Mouse (Mus musculus): ENCODE results near the gene 1700017B05Rik. TPM values are rescaled to one million over a fixed set of nuclear protein-coding genes. Genes with fewer than 3 reads are reported as not detected.

The 1700017B05Rik gene
- polyA plus RNA-seq, 1 experiment from 2014 or later: 16.9 TPM

- no peak for ATAC-seq (ENCODE audit: low read depth)
- no peaks in the 10 kb centered on the region for H3K27me3 ChIP-seq (ENCODE audit: control insufficient read depth, insufficient read depth, low read depth, low read length)
- no peak overlapping the region for H3K9ac ChIP-seq (ENCODE audit: low read depth, low read length)
- WGBS (ENCODE audit: insufficient replicate concordance): 74% methylated on average over 5 of the region's 5 CpGs
- H3K4me3 ChIP-seq (ENCODE audit: low read depth, low read length): no peak overlapping the region
- no peaks in the 10 kb centered on the region for H3K36me3 ChIP-seq (ENCODE audit: control insufficient read depth, insufficient read depth)
- H3K9me3 ChIP-seq (replicated peaks; ENCODE audit: control insufficient read depth, low read length): no peaks in the 10 kb centered on the region
- peaks cover 3% of the 10 kb centered on the region for H3K4me1 ChIP-seq (ENCODE audit: control insufficient read depth, low read depth, low read length)
- no peak overlapping the region for H3K4me2 ChIP-seq (ENCODE audit: low read depth, low read length)
- no peak overlapping the region for H3K27ac ChIP-seq (ENCODE audit: low read length)
These were observed 15.9 kb downstream of the 1700017B05Rik start for GRCm38 (mm10) chr9:57246482-57246881.

DNA sequence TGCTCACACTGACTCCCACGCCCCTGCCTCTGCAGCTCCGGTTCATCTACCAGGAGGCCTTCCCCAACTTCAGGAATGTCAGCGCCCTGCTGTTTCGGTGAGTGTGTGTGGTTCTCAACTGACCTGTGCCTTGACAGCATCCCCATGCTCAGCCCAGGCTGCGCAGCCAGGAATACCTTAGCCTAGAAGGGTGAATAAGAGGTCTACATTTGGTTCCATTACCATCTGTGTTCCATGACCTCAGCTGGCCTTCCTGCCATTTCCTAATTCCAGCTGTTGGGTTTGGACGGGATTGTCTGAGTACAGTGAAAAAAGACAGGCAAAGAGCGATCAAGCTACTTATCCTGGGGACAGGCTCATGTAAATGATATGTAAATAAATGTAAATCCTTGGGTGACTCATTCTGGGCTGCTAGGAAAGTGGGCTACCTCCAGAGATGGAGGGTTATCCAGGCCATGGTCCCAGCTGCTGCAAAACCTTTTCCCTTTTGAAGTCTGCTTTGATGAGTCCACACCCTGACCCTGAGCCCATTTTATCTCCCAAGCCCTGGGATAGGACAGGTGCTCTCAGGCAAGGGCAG lies 18.2 kb downstream of the 1700017B05Rik start:
- Histone ChIP-seq H3K4me3 (ENCODE audit: low read depth, low read length) (no peak overlapping the region), H3K9ac (ENCODE audit: low read depth, low read length) (no peak overlapping the region), H3K4me2 (ENCODE audit: low read depth, low read length) (no peak overlapping the region), H3K9me3 (replicated peaks; ENCODE audit: control insufficient read depth, low read length) (no peaks in the 10 kb centered on the region), H3K27ac (ENCODE audit: low read length) (no peak overlapping the region), H3K27me3 (ENCODE audit: control insufficient read depth, insufficient read depth, low read depth, low read length) (no peaks in the 10 kb centered on the region), H3K4me1 (ENCODE audit: control insufficient read depth, low read depth, low read length) (peaks cover 3% of the 10 kb centered on the region), H3K36me3 (ENCODE audit: control insufficient read depth, insufficient read depth) (no peaks in the 10 kb centered on the region)
- ATAC-seq (ENCODE audit: low read depth): no peak
- WGBS (ENCODE audit: insufficient replicate concordance): 47% methylated on average over 7 of the region's 7 CpGs

- no peaks in the 10 kb centered on the region for H3K9me3 ChIP-seq (replicated peaks; ENCODE audit: control insufficient read depth, low read length)
- no peaks in the 10 kb centered on the region for H3K4me1 ChIP-seq (ENCODE audit: control insufficient read depth, low read depth, low read length)
- no peak overlapping the region for H3K4me3 ChIP-seq (ENCODE audit: low read depth, low read length)
- no peak overlapping the region for H3K4me2 ChIP-seq (ENCODE audit: low read depth, low read length)
- WGBS (ENCODE audit: insufficient replicate concordance): 35% methylated on average over 5 of the region's 5 CpGs
- no peaks in the 10 kb centered on the region for H3K27me3 ChIP-seq (ENCODE audit: control insufficient read depth, insufficient read depth, low read depth, low read length)
- ATAC-seq (ENCODE audit: low read depth): no peak
- H3K27ac ChIP-seq (ENCODE audit: low read length): no peak overlapping the region
- no peak overlapping the region for H3K9ac ChIP-seq (ENCODE audit: low read depth, low read length)
- no peaks in the 10 kb centered on the region for H3K36me3 ChIP-seq (ENCODE audit: control insufficient read depth, insufficient read depth)
These were observed 19.5 kb downstream of the 1700017B05Rik start for GRCm38 (mm10) chr9:57242916-57243315.

DNA sequence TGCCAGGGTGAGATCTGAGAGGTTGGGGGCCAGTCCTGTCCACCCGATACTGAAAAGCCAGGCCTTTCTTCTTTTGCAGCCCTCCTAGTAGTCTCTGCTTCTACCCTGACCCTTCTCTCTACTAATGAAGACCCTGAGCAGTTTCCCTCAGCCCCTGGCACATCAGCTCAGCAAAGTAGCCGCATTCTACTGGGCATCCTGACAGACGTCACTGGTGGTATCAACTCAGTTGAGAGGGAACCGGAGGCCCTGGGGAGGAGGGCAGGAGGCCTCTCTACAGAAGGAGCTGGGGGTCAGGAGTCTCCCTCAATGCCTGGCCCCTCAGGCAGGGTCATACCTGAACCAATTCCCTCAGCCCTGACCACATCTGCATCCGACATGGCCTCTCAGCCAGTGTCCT lies 21.3 kb downstream of the 1700017B05Rik start:
- H3K27ac ChIP-seq (ENCODE audit: low read length): no peak overlapping the region
- no peak overlapping the region for H3K4me2 ChIP-seq (ENCODE audit: low read depth, low read length)
- H3K9ac ChIP-seq (ENCODE audit: low read depth, low read length): no peak overlapping the region
- no peak overlapping the region for H3K4me3 ChIP-seq (ENCODE audit: low read depth, low read length)
- H3K4me1 ChIP-seq (ENCODE audit: control insufficient read depth, low read depth, low read length): no peaks in the 10 kb centered on the region
- H3K36me3 ChIP-seq (ENCODE audit: control insufficient read depth, insufficient read depth): no peaks in the 10 kb centered on the region
- WGBS (ENCODE audit: insufficient replicate concordance): 63% methylated on average over 5 of the region's 5 CpGs
- H3K9me3 ChIP-seq (replicated peaks; ENCODE audit: control insufficient read depth, low read length): no peaks in the 10 kb centered on the region
- H3K27me3 ChIP-seq (ENCODE audit: control insufficient read depth, insufficient read depth, low read depth, low read length): no peaks in the 10 kb centered on the region
- no peak for ATAC-seq (ENCODE audit: low read depth)

DNA sequence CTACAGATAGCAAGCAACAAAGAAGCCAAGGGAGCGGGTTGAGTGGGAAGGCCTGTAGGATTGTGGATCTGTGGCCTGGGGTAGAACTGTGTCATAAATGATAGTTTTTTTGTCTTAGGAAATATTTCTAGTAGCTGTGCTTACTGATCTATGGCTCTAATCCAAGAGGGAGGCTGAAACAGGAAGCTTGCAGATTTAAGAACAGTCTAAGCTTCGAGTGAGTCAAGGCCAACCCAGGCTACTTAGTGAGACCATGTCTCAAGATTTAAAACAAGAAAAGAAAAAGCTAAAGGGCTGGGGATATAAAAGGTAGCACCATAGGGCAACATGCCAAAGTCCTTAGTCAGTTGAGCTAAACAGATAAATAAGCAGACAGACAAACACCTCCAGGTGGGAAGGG lies 24.2 kb downstream of the 1700017B05Rik start:
- Histone ChIP-seq H3K9ac (ENCODE audit: low read depth, low read length) (no peak overlapping the region), H3K4me2 (ENCODE audit: low read depth, low read length) (no peak overlapping the region), H3K9me3 (replicated peaks; ENCODE audit: control insufficient read depth, low read length) (no peaks in the 10 kb centered on the region), H3K27me3 (ENCODE audit: control insufficient read depth, insufficient read depth, low read depth, low read length) (no peaks in the 10 kb centered on the region), H3K4me1 (ENCODE audit: control insufficient read depth, low read depth, low read length) (no peaks in the 10 kb centered on the region; the same call in 1 of the 2 replicates), H3K4me3 (ENCODE audit: low read depth, low read length) (no peak overlapping the region), H3K36me3 (ENCODE audit: control insufficient read depth, insufficient read depth) (no peaks in the 10 kb centered on the region), H3K27ac (ENCODE audit: low read length) (no peak overlapping the region)
- 65% methylated on average over 2 of the region's 2 CpGs for WGBS (ENCODE audit: insufficient replicate concordance)
- ATAC-seq (ENCODE audit: low read depth): no peak

DNA sequence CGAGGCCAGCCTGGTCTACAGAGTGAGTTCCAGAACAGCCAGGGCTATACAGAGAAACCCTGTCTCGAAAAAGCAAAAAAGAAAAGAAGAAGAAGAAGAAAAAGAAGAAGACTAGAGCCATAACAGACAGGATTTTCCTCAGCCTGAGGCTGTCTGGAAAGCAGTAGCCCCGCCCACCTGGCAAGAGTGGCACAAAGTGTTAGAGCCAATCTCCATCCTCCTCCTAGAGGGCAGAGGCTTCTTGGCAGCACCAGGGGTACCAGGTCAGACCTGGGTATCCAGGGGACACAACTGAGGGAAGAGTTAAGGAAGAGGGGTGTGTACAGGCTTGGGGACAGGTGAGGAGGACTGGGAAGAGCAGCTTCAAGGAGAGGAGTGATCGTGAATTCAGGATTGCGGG lies 24.7 kb downstream of the 1700017B05Rik start:
- Histone ChIP-seq H3K27ac (ENCODE audit: low read length) (no peak overlapping the region), H3K9me3 (replicated peaks; ENCODE audit: control insufficient read depth, low read length) (no peaks in the 10 kb centered on the region), H3K9ac (ENCODE audit: low read depth, low read length) (no peak overlapping the region), H3K36me3 (ENCODE audit: control insufficient read depth, insufficient read depth) (no peaks in the 10 kb centered on the region), H3K27me3 (ENCODE audit: control insufficient read depth, insufficient read depth, low read depth, low read length) (no peaks in the 10 kb centered on the region), H3K4me1 (ENCODE audit: control insufficient read depth, low read depth, low read length) (peaks cover 3% of the 10 kb centered on the region), H3K4me3 (ENCODE audit: low read depth, low read length) (no peak overlapping the region), H3K4me2 (ENCODE audit: low read depth, low read length) (no peak overlapping the region)
- WGBS (ENCODE audit: insufficient replicate concordance): 62% methylated on average over 5 of the region's 5 CpGs
- ATAC-seq (ENCODE audit: low read depth): no peak

DNA sequence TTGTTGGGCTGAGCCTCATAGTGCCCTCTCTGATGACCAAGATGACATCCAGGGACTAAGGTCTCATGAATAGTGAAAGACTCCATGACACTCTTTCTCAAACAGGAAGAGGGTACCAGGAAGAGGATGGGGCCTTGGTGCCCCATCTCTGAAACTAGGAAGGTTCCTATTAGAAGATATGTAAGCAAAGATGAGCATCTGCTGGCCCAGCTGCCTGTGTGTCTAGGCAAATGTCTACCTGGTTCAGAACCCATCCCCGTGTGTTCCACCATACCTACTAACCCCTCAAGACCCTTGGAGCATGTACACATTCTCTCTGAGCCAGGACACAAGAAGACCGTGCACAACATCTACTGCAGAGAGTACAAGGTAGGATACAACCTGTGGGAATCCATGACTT lies 26.2 kb downstream of the 1700017B05Rik start, which contains the start of gene Trcg1:
TSS of gene Trcg1 (plus strand) at position 301 of the 400 bp plus-strand sequence.
- no peaks in the 10 kb centered on the region for H3K9me3 ChIP-seq (replicated peaks; ENCODE audit: control insufficient read depth, low read length)
- no peak within 1 kb of the TSS for H3K4me3 ChIP-seq (ENCODE audit: low read depth, low read length)
- peaks cover 3% of the 10 kb centered on the region for H3K4me1 ChIP-seq (ENCODE audit: control insufficient read depth, low read depth, low read length)
- H3K36me3 ChIP-seq (ENCODE audit: control insufficient read depth, insufficient read depth): no peaks in the 10 kb centered on the region
- no peak for ATAC-seq (ENCODE audit: low read depth)
- H3K27ac ChIP-seq (ENCODE audit: low read length): no peak within 1 kb of the TSS
- H3K4me2 ChIP-seq (ENCODE audit: low read depth, low read length): no peak within 1 kb of the TSS
- H3K9ac ChIP-seq (ENCODE audit: low read depth, low read length): no peak within 1 kb of the TSS
- WGBS (ENCODE audit: insufficient replicate concordance): 51% methylated on average over 2 of the region's 2 CpGs
- no peaks in the 10 kb centered on the region for H3K27me3 ChIP-seq (ENCODE audit: control insufficient read depth, insufficient read depth, low read depth, low read length)

GRCm38 (mm10) chr9:57233767-57234166 lies 28.6 kb downstream of the 1700017B05Rik start:
- Histone ChIP-seq H3K4me3 (ENCODE audit: low read depth, low read length) (no peak overlapping the region), H3K4me2 (ENCODE audit: low read depth, low read length) (no peak overlapping the region), H3K36me3 (ENCODE audit: control insufficient read depth, insufficient read depth) (no peaks in the 10 kb centered on the region), H3K27ac (ENCODE audit: low read length) (no peak overlapping the region), H3K4me1 (ENCODE audit: control insufficient read depth, low read depth, low read length) (peaks cover 3% of the 10 kb centered on the region), H3K9me3 (replicated peaks; ENCODE audit: control insufficient read depth, low read length) (no peaks in the 10 kb centered on the region), H3K27me3 (ENCODE audit: control insufficient read depth, insufficient read depth, low read depth, low read length) (no peaks in the 10 kb centered on the region), H3K9ac (ENCODE audit: low read depth, low read length) (no peak overlapping the region)
- ATAC-seq (ENCODE audit: low read depth): no peak
- WGBS (ENCODE audit: insufficient replicate concordance): 59% methylated on average over 3 of the region's 3 CpGs

GRCm38 (mm10) chr9:57233142-57233541 lies 29.3 kb downstream of the 1700017B05Rik start:
- no peaks in the 10 kb centered on the region for H3K9me3 ChIP-seq (replicated peaks; ENCODE audit: control insufficient read depth, low read length)
- no peak overlapping the region for H3K27ac ChIP-seq (ENCODE audit: low read length)
- ATAC-seq (ENCODE audit: low read depth): peak; percentile 64; the same call in 1 of the 2 replicates
- H3K9ac ChIP-seq (ENCODE audit: low read depth, low read length): no peak overlapping the region
- no peak overlapping the region for H3K4me3 ChIP-seq (ENCODE audit: low read depth, low read length)
- peaks cover 3% of the 10 kb centered on the region for H3K4me1 ChIP-seq (ENCODE audit: control insufficient read depth, low read depth, low read length)
- no peaks in the 10 kb centered on the region for H3K36me3 ChIP-seq (ENCODE audit: control insufficient read depth, insufficient read depth)
- no peaks in the 10 kb centered on the region for H3K27me3 ChIP-seq (ENCODE audit: control insufficient read depth, insufficient read depth, low read depth, low read length)
- WGBS (ENCODE audit: insufficient replicate concordance): 18% methylated on average over 6 of the region's 6 CpGs
- H3K4me2 ChIP-seq (ENCODE audit: low read depth, low read length): no peak overlapping the region

All from liver, embryonic 16.5 days (tissue).